Mouse (Mus musculus): ENCODE data around the gene Kmt2d.

GRCm38 (mm10) chr15:98831684-98832035 lies 39.3 kb downstream of the Kmt2d start:
- TF ChIP-seq EP300 (IDR thresholded peaks at IDR 0.05; ENCODE audit: low read depth) (no peak), CTCF (IDR thresholded peaks at IDR 0.05; ENCODE audit: low read depth) (no peak)
